Mouse (Mus musculus): ENCODE data around the gene Tnfrsf12a. TPM values are rescaled to one million over a fixed set of nuclear protein-coding genes. Genes with fewer than 3 reads are reported as not detected.

The Tnfrsf12a gene
- polyA plus RNA-seq, 1 experiment = 10.0 TPM

DNA sequence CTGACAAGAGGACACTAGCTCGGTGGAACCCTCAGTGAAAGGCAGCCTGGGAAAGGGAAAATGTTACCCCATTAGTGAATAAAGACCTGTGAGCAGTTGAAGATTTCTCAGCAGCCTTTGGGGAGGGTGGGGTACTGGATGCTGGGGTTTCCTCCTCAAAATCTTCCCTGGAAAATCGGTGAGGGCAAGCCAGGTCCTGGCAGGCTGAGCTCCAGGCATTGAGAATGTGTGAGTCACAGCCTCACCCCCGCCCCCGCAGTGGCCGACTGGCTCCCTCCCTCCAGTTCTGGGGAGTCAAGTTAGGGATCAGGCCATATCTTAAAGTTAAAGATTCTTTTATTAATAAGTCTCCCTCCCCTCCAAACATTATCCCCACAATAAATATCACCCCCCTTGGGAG, 2.1 kb downstream of the Tnfrsf12a start:
- no peaks in the 10 kb centered on the region for H3K27me3 ChIP-seq (replicated peaks; ENCODE audit: control insufficient read depth, insufficient read depth, low read length)
- H3K4me1 ChIP-seq (ENCODE audit: control insufficient read depth, insufficient read depth, low read length) = peaks cover 7% of the 10 kb centered on the region; the same call in 1 of the 2 replicates
- no peak overlapping the region for H3K4me3 ChIP-seq (ENCODE audit: insufficient read depth, low read depth, low read length)
- no peaks in the 10 kb centered on the region for H3K36me3 ChIP-seq (ENCODE audit: control insufficient read depth, insufficient read depth, low read length)
- 34% methylated on average over 5 of the region's 5 CpGs for WGBS
- no peak for DNase-seq
- H3K27ac ChIP-seq (ENCODE audit: insufficient read depth, low read depth, low read length) = peak overlapping the region; percentile 22; the same call in 1 of the 2 replicates
- TF ChIP-seq POLR2A (IDR thresholded peaks at IDR 0.05; ENCODE audit: low read depth, low read length) (no peak), CTCF (conservative IDR thresholded peaks at IDR 0.05; ENCODE audit: insufficient read depth, insufficient read length, low read depth, low read length) (no peak)

- WGBS = 27% methylated on average over 9 of the region's 9 CpGs
- TF ChIP-seq CTCF (conservative IDR thresholded peaks at IDR 0.05; ENCODE audit: insufficient read depth, insufficient read length, low read depth, low read length) (no peak), POLR2A (IDR thresholded peaks at IDR 0.05; ENCODE audit: low read depth, low read length) (no peak)
- peak overlapping the region; percentile 70 for H3K4me3 ChIP-seq (ENCODE audit: insufficient read depth, low read depth, low read length)
- H3K36me3 ChIP-seq (ENCODE audit: control insufficient read depth, insufficient read depth, low read length) = no peaks in the 10 kb centered on the region
- H3K27ac ChIP-seq (ENCODE audit: insufficient read depth, low read depth, low read length) = peak overlapping the region; percentile 65
- H3K27me3 ChIP-seq (replicated peaks; ENCODE audit: control insufficient read depth, insufficient read depth, low read length) = no peaks in the 10 kb centered on the region
- H3K4me1 ChIP-seq (ENCODE audit: control insufficient read depth, insufficient read depth, low read length) = peaks cover 7% of the 10 kb centered on the region; the same call in 1 of the 2 replicates
- peak; percentile 43 for DNase-seq
These were observed 2.9 kb downstream of the Tnfrsf12a start for GRCm38 (mm10) chr17:23674271-23674952.

GRCm38 (mm10) chr17:23673424-23674073, 3.7 kb downstream of the Tnfrsf12a start, which contains the start of the genes Hcfc1r1 and Thoc6:
Gene Hcfc1r1, plus strand, starts transcription at chr17:23673596.
Gene Thoc6, minus strand, starts transcription at chr17:23673882.
- Histone ChIP-seq H3K36me3 (ENCODE audit: control insufficient read depth, insufficient read depth, low read length) (no peaks in the 10 kb centered on the region), H3K4me3 (ENCODE audit: insufficient read depth, low read depth, low read length) (peak within 1 kb of the TSS; percentile 70), H3K4me1 (ENCODE audit: control insufficient read depth, insufficient read depth, low read length) (peaks cover 7% of the 10 kb centered on the region; the same call in 1 of the 2 replicates), H3K27ac (ENCODE audit: insufficient read depth, low read depth, low read length) (peak within 1 kb of the TSS; percentile 94), H3K27me3 (replicated peaks; ENCODE audit: control insufficient read depth, insufficient read depth, low read length) (no peaks in the 10 kb centered on the region)
- under 1% methylated on average over 45 of the region's 45 CpGs for WGBS
- no peak for TF ChIP-seq CTCF (conservative IDR thresholded peaks at IDR 0.05; ENCODE audit: insufficient read depth, insufficient read length, low read depth, low read length)
- TF ChIP-seq POLR2A (IDR thresholded peaks at IDR 0.05; ENCODE audit: low read depth, low read length) = peak; percentile 51
- peak; percentile 98 for DNase-seq

- Histone ChIP-seq H3K36me3 (ENCODE audit: control insufficient read depth, insufficient read depth, low read length) (no peaks in the 10 kb centered on the region), H3K27ac (ENCODE audit: insufficient read depth, low read depth, low read length) (no peak overlapping the region), H3K27me3 (replicated peaks; ENCODE audit: control insufficient read depth, insufficient read depth, low read length) (no peaks in the 10 kb centered on the region), H3K4me3 (ENCODE audit: insufficient read depth, low read depth, low read length) (no peak overlapping the region), H3K4me1 (ENCODE audit: control insufficient read depth, insufficient read depth, low read length) (peaks cover 7% of the 10 kb centered on the region; the same call in 1 of the 2 replicates)
- 42% methylated on average over 3 of the region's 3 CpGs for WGBS
- TF ChIP-seq CTCF (conservative IDR thresholded peaks at IDR 0.05; ENCODE audit: insufficient read depth, insufficient read length, low read depth, low read length) = no peak
- TF ChIP-seq POLR2A (IDR thresholded peaks at IDR 0.05; ENCODE audit: low read depth, low read length) = no peak
- DNase-seq = no peak
These were observed 4.5 kb downstream of the Tnfrsf12a start for GRCm38 (mm10) chr17:23672761-23673160.

DNA sequence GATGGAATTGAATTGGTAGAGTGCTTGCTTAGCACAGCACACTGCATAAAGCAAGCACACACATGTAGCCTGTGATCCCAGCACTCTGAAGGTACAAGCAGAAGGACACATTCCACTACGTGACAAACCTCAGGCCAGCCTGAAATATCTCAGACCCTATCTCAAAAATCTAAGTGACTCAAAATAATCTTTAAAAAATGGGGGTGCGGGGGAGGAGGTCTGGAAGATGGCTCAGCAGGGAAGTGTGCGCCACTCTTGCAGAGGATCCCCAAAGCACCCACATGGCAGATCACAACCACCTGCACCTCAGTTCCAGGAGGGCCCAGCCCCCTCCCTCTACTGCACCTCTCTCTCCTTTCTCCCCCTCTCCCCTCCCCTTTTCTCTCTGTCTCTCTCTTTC, 5.7 kb downstream of the Tnfrsf12a start:
- Histone ChIP-seq H3K27me3 (replicated peaks; ENCODE audit: control insufficient read depth, insufficient read depth, low read length) (no peaks in the 10 kb centered on the region), H3K36me3 (ENCODE audit: control insufficient read depth, insufficient read depth, low read length) (no peaks in the 10 kb centered on the region), H3K27ac (ENCODE audit: insufficient read depth, low read depth, low read length) (no peak overlapping the region), H3K4me1 (ENCODE audit: control insufficient read depth, insufficient read depth, low read length) (peaks cover 7% of the 10 kb centered on the region; the same call in 1 of the 2 replicates), H3K4me3 (ENCODE audit: insufficient read depth, low read depth, low read length) (no peak overlapping the region)
- no peak for DNase-seq
- 94% methylated on average over 3 of the region's 3 CpGs for WGBS
- no peak for TF ChIP-seq CTCF (conservative IDR thresholded peaks at IDR 0.05; ENCODE audit: insufficient read depth, insufficient read length, low read depth, low read length)
- TF ChIP-seq POLR2A (IDR thresholded peaks at IDR 0.05; ENCODE audit: low read depth, low read length) = no peak

- no peak for TF ChIP-seq POLR2A (IDR thresholded peaks at IDR 0.05; ENCODE audit: low read depth, low read length)
- TF ChIP-seq CTCF (conservative IDR thresholded peaks at IDR 0.05; ENCODE audit: insufficient read depth, insufficient read length, low read depth, low read length) = no peak
- peaks cover 3% of the 10 kb centered on the region; the same call in 1 of the 2 replicates for H3K4me1 ChIP-seq (ENCODE audit: control insufficient read depth, insufficient read depth, low read length)
- H3K36me3 ChIP-seq (ENCODE audit: control insufficient read depth, insufficient read depth, low read length) = no peaks in the 10 kb centered on the region
- H3K4me3 ChIP-seq (ENCODE audit: insufficient read depth, low read depth, low read length) = no peak overlapping the region
- no peaks in the 10 kb centered on the region for H3K27me3 ChIP-seq (replicated peaks; ENCODE audit: control insufficient read depth, insufficient read depth, low read length)
- 87% methylated on average over 7 of the region's 7 CpGs for WGBS
- DNase-seq = no peak
- no peak overlapping the region for H3K27ac ChIP-seq (ENCODE audit: insufficient read depth, low read depth, low read length)
These were observed 6.7 kb downstream of the Tnfrsf12a start for GRCm38 (mm10) chr17:23670516-23671074.

DNA sequence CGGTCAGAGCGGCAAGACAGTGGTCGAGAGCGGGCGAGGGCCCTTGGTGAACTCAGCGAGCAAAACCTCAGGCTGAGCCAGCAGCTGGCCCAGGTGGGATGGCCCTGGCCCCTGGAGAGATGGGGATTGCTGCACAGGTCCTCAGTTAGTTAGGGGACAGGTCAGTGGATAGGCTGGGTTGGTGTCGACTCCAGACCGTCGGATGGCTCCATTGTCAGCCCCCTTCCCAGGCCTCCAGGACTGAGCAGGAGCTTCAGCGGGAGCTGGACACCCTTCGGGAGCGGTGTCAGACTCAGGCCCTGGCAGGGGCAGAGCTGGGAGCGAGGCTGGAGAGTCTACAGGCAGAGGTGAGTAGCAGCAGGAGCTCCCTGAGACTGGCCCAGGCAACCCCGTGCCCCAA, 11.8 kb downstream of the Tnfrsf12a start:
- Histone ChIP-seq H3K4me1 (ENCODE audit: control insufficient read depth, insufficient read depth, low read length) (0 out of 2 replicates have a peak, but pooled peaks cover 3% of the 10 kb centered on the region), H3K27me3 (replicated peaks; ENCODE audit: control insufficient read depth, insufficient read depth, low read length) (no peaks in the 10 kb centered on the region), H3K4me3 (ENCODE audit: insufficient read depth, low read depth, low read length) (no peak overlapping the region), H3K36me3 (ENCODE audit: control insufficient read depth, insufficient read depth, low read length) (no peaks in the 10 kb centered on the region), H3K27ac (ENCODE audit: insufficient read depth, low read depth, low read length) (no peak overlapping the region)
- DNase-seq = no peak
- TF ChIP-seq POLR2A (IDR thresholded peaks at IDR 0.05; ENCODE audit: low read depth, low read length) (no peak), CTCF (conservative IDR thresholded peaks at IDR 0.05; ENCODE audit: insufficient read depth, insufficient read length, low read depth, low read length) (no peak)
- 85% methylated on average over 14 of the region's 14 CpGs for WGBS
